Mouse (Mus musculus) R1 (cell line): ENCODE results near the gene Mtmr14.

Source experiments
- DNase-seq: peaks from one replicate; pipeline ENCODE4 v3.0.0-alpha.2; 2018; ENCODE audit warnings: low read depth, low spot score

The Mtmr14 gene

GRCm38 (mm10) chr6:113237542-113238270, at the start of gene Mtmr14:
Mtmr14 (plus strand) TSS chr6:113237843.
- DNase-seq: peak; percentile 98

- peak; percentile 78 for DNase-seq
Measured at GRCm38 (mm10) chr6:113193765-113194460, 43.7 kb upstream of the Mtmr14 start.

- no peak for DNase-seq
Measured at GRCm38 (mm10) chr6:113194517-113194840, 43.2 kb upstream of the Mtmr14 start.

GRCm38 (mm10) chr6:113194841-113195595, 42.6 kb upstream of the Mtmr14 start, which contains the start of gene Lhfpl4:
Lhfpl4 (minus strand) TSS chr6:113195384.
- DNase-seq: peak; percentile 30

- DNase-seq: peak; percentile 67
Measured at GRCm38 (mm10) chr6:113195596-113195992, 42.0 kb upstream of the Mtmr14 start.

DNA sequence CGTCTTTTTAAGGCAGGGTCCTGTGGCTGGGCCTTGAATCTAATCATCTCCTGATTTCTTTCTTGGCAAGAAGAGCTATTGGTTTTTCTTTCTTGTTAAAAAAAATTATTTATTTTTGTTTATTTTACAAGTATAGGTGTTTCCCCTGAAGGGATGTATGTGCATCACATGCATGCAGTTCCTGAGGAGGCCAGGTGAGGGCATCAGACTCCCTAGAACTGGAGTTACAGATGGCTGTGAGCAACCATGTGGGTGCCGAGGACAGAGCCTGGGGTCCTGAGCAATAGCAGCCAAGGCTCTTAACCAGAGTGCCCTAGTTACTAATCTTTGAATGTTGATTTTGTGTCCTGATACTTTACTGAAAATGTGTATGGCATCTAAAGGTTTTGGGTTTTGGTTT, 21.4 kb upstream of the Mtmr14 start:
- DNase-seq: peak; percentile 63

DNA sequence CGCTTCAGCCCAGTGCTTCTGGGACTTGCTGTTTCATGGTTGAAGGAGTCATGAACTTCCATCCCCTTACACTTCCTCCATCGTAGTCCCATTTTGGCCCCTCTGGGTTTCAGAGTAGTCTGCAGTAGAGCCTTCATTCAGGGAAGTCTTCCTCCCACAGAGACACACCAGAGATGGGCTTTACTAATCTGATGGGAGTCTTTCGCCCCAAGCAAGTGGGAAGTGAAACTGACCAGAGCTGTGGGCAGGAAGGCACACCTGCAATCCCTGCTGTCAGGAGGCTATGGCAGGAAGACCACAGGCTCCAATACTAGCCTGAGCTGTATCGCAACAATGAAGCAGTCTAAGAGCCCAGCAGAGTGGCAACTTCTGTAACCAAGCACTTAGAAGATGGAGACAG, 11.8 kb upstream of the Mtmr14 start:
- DNase-seq: no peak

GRCm38 (mm10) chr6:113226705-113227104, 10.9 kb upstream of the Mtmr14 start:
- no peak for DNase-seq

DNA sequence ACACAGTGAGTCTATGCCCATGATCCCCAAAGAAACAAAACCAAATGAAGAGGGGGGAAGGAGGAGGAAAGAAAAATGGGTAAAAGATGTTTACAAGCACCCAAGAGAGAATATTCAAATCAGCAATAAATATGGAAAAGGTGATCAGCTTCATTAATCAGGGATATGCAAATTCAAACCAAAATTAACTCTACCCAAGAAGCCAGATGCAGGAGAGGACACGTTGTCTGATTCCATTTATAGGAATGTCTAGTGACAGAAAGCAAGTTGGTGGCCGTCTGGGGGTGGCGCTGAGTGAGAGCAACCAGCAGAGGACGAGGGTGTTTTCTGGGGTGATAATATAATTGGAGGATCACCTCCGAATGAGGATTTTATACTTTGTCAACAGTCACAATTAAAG, 2.5 kb upstream of the Mtmr14 start:
- no peak for DNase-seq

- DNase-seq: peak; percentile 11
Measured at GRCm38 (mm10) chr6:113238442-113238841, 799 bp downstream of the Mtmr14 start.

- DNase-seq: no peak
Measured at GRCm38 (mm10) chr6:113242753-113243152, 5.1 kb downstream of the Mtmr14 start.

DNA sequence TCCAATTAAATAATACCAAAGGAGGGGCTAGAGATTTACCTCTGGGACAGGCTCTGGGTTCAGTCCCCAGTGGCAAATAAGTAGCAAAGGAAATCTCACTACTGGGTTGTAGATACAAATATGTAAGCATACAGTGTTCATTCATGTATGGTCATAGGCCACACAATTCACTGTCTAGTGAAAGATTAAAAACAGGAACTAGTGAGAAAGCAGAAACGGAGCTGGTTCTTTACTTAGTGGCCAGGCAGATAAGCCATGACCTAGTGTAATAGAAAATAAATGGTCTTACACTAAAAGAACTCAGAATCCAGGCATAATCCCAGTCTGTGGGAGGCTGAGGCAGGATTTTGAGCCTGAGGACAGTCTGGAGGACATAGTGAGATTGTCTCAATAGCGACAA, 7.9 kb downstream of the Mtmr14 start:
- DNase-seq: no peak

DNA sequence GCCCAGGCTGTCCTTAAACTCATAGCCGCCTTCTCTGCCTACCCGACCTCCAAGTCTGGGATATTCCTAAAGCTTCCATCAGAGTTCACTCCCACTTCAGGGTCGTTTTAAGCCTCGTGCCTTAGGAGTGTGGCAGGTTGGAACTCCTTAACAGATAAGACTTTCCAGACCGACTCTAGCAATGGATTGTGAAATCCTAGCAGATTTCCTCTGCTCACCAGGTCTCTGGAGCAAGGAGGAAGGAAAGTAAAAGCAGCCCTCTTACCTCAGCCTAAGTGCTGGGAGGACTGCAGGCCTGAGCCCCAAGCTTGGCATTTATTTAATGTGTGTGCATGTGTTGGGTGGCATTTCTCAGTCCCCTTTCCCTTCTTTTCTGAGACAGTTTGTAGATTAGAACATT, 13.1 kb downstream of the Mtmr14 start:
- DNase-seq: no peak

- peak; percentile 47 for DNase-seq
Measured at GRCm38 (mm10) chr6:113251921-113252320, 14.3 kb downstream of the Mtmr14 start.

GRCm38 (mm10) chr6:113254899-113255298, 17.3 kb downstream of the Mtmr14 start:
- DNase-seq: no peak

DNA sequence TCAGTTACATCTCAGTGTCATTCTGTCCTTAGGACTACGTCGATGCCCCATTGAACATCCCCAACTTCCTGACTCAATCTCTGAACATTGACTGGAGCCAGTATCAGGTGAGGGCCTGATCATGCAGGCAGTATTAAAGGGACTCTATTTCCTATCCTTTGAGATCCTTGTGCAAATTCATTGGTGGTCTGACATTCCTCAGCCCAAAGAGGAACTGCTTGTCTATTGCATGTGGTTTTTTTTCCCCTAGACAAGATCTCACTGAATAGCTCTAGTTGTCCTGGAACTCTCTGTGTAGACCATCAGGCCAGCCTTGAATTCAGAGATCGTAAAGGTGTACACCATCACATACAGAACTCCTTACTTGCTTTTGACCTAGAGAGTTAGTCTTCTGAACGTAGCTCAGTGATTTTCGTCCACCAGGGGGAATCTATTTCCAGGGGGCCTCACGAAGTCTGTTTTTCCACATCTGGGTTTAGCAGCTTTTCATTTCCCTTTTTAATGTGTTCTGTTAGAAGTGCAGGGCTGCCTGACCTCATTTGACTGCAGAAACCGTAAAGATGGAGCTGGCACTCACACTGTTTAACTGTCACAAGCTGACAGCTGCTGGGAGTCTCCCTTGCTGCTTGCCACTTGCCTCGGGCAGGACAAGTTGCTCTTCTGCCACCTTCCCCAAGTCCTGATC, 23.7 kb downstream of the Mtmr14 start:
- DNase-seq: no peak

GRCm38 (mm10) chr6:113263531-113263930, 25.9 kb downstream of the Mtmr14 start:
- DNase-seq: no peak

- peak; percentile 51 for DNase-seq
Measured at GRCm38 (mm10) chr6:113264429-113264828, 26.8 kb downstream of the Mtmr14 start.

DNA sequence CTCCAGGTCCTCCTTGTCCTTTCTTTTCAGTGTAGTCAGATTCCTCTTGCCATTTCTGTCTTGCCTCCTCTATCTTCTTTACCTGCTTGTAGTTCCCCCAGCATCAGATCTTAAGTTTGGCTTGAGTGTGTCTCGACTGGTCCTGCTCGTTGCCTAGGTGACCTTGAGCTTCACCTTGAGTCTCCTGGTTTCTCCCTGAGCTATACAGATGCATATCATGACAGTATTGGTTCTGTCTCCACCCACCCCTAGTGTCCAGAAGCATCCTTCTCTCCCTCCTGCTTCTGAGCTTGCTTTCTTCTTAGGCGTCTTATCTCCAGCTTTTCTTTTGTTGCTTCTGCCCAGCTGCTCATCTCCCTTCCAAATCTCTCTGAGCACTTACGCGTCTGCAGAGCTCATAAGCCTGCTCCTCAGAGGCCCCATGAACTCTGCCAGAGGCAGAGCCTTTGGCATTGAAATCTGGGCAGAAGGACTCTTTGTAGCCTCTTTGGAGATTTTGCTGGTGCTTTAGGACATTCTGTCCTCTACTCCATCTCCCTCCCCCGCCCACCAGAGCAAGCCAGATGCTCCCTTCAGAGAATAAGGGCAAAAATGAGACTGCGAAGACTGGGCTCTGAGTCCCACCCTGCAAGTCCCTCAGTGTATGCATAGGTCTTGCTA, 29.5 kb downstream of the Mtmr14 start:
- DNase-seq: peak; percentile 58

- DNase-seq: no peak
Measured at GRCm38 (mm10) chr6:113267988-113268387, 30.3 kb downstream of the Mtmr14 start.

GRCm38 (mm10) chr6:113272365-113272764, 34.7 kb downstream of the Mtmr14 start:
- no peak for DNase-seq
